Mouse (Mus musculus) kidney, adult 2 months (tissue): ENCODE data around the gene Edf1. TPM values are rescaled to one million over a fixed set of nuclear protein-coding genes. Genes with fewer than 3 reads are reported as not detected.

ENCODE experiments used
- DNase-seq: peaks from one replicate; pipeline ENCODE4 v3.0.0; 2021
- H3K27ac ChIP-seq: fragments of 200-500 bp; 2 replicates; pipeline ENCODE4 v1.5.1; 2012; ENCODE audit warnings: low read depth, low read length, control low read depth, inconsistent platforms; ENCODE audit not compliant: insufficient read depth
- H3K27me3 ChIP-seq: fragments of 200-500 bp; replicated peaks from 2 replicates; pipeline ENCODE4 v1.6.1; 2012; ENCODE audit warnings: mild to moderate bottlenecking, moderate library complexity, low read length, inconsistent platforms; ENCODE audit not compliant: control insufficient read depth, insufficient read depth
- H3K36me3 ChIP-seq: fragments of 200-500 bp; 2 replicates; pipeline ENCODE4 v1.6.1; 2012; ENCODE audit warnings: mild to moderate bottlenecking, moderate library complexity, low read length, inconsistent platforms; ENCODE audit not compliant: control insufficient read depth, insufficient read depth
- H3K4me1 ChIP-seq: fragments of 200-500 bp; 2 replicates; pipeline ENCODE4 v1.6.1; 2011; ENCODE audit warnings: low read length; ENCODE audit not compliant: control insufficient read depth, insufficient read depth
- H3K4me3 ChIP-seq: fragments of 200-500 bp; 2 replicates; pipeline ENCODE4 v1.5.1; 2011; ENCODE audit warnings: mild to moderate bottlenecking, low read depth, low read length, control low read depth; ENCODE audit not compliant: insufficient read depth
- CTCF ChIP-seq: fragments of 200-500 bp; conservative IDR thresholded peaks from 2 replicates; pipeline ENCODE4 v1.5.1; 2011; ENCODE audit warnings: low read depth, mild to moderate bottlenecking, control low read depth, low read length, moderate library complexity, mixed read lengths; ENCODE audit not compliant: insufficient read depth, insufficient read length
- POLR2A ChIP-seq: fragments of 200-500 bp; IDR thresholded peaks from one replicate; pipeline ENCODE4 v1.6.1; 2011; ENCODE audit warnings: low read depth, low read length, control low read depth
- WGBS: fragments of 180-500 bp; shearing (Covaris S2); methylation state at CpG from one replicate; pipeline ENCODE4 v1.1.7; 2018; 5-methylcytosine and 5-hydroxymethylcytosine counted together
- polyA plus RNA-seq: library from polyadenylated mRNA; depleted of rRNA; stranded (reverse); fragments of >200 nt; gene quantifications from 2 replicates; pipeline ENCODE4 v1.2.3, GENCODE M21; 2012

Gene Edf1
- polyA plus RNA-seq, 1 experiment = 198 TPM

- no peaks in the 10 kb centered on the region for H3K36me3 ChIP-seq
- no peak for DNase-seq
- H3K4me1 ChIP-seq = peaks cover 10% of the 10 kb centered on the region
- peaks cover 10% of the 10 kb centered on the region for H3K27me3 ChIP-seq
- H3K4me3 ChIP-seq = no peak overlapping the region
- 20% methylated on average over 92 of the region's 92 CpGs for WGBS
- no peak overlapping the region for H3K27ac ChIP-seq
- no peak for TF ChIP-seq CTCF
- no peak for TF ChIP-seq POLR2A
Measured at GRCm38 (mm10) chr2:25576965-25577891, 19.6 kb downstream of the Edf1 start.

GRCm38 (mm10) chr2:25577951-25578795, 20.5 kb downstream of the Edf1 start:
- Histone ChIP-seq H3K4me1 (peaks cover 10% of the 10 kb centered on the region), H3K4me3 (peak overlapping the region; percentile 16; the same call in 1 of the 2 replicates), H3K27me3 (peaks cover 10% of the 10 kb centered on the region), H3K36me3 (no peaks in the 10 kb centered on the region), H3K27ac (no peak overlapping the region)
- no peak for TF ChIP-seq POLR2A
- TF ChIP-seq CTCF = no peak
- DNase-seq = no peak
- WGBS = 5% methylated on average over 75 of the region's 75 CpGs

GRCm38 (mm10) chr2:25578796-25579736, 21.4 kb downstream of the Edf1 start:
- no peak for DNase-seq
- H3K27ac ChIP-seq = no peak overlapping the region
- no peaks in the 10 kb centered on the region for H3K36me3 ChIP-seq
- WGBS = 6% methylated on average over 77 of the region's 77 CpGs
- TF ChIP-seq CTCF (no peak), POLR2A (no peak)
- peaks cover 10% of the 10 kb centered on the region for H3K27me3 ChIP-seq
- no peak overlapping the region for H3K4me3 ChIP-seq
- peaks cover 10% of the 10 kb centered on the region for H3K4me1 ChIP-seq

GRCm38 (mm10) chr2:25579737-25580460, 22.3 kb downstream of the Edf1 start:
- TF ChIP-seq POLR2A = no peak
- peak; percentile 67 for TF ChIP-seq CTCF
- Histone ChIP-seq H3K36me3 (no peaks in the 10 kb centered on the region), H3K4me1 (peaks cover 10% of the 10 kb centered on the region), H3K27ac (no peak overlapping the region), H3K4me3 (no peak overlapping the region), H3K27me3 (peaks cover 10% of the 10 kb centered on the region)
- whole genome bisulfite sequencing = 5% methylated on average over 27 of the region's 27 CpGs
- peak; percentile 58 for DNase-seq

- Histone ChIP-seq H3K4me1 (peaks cover 6% of the 10 kb centered on the region), H3K4me3 (no peak overlapping the region), H3K27ac (no peak overlapping the region), H3K36me3 (no peaks in the 10 kb centered on the region), H3K27me3 (peaks cover 10% of the 10 kb centered on the region)
- no peak for DNase-seq
- WGBS = 23% methylated on average over 6 of the region's 6 CpGs
- TF ChIP-seq POLR2A (no peak), CTCF (no peak)
Measured at GRCm38 (mm10) chr2:25580621-25581101, 23.0 kb downstream of the Edf1 start.

GRCm38 (mm10) chr2:25581294-25581864, 23.7 kb downstream of the Edf1 start, which contains the start of gene Ajm1:
TSS of gene Ajm1 (minus strand) at chr2:25581757.
- WGBS = 3% methylated on average over 19 of the region's 19 CpGs
- Histone ChIP-seq H3K27me3 (peaks cover 10% of the 10 kb centered on the region), H3K4me3 (peak within 1 kb of the TSS; percentile 12; the same call in 1 of the 2 replicates), H3K4me1 (peaks cover 4% of the 10 kb centered on the region), H3K27ac (no peak within 1 kb of the TSS), H3K36me3 (no peaks in the 10 kb centered on the region)
- TF ChIP-seq POLR2A = no peak
- TF ChIP-seq CTCF = peak; percentile 81
- peak; percentile 69 for DNase-seq
